Mouse (Mus musculus) heart, postnatal 0 days (tissue): ENCODE measurements around the gene Rad52.

Experiments
- CTCF ChIP-seq: IDR thresholded peaks from 2 replicates; pipeline ENCODE4 v1.5.1; 2016; ENCODE audit warnings: antibody characterized with exemption, control low read depth, low read depth
- EP300 ChIP-seq: IDR thresholded peaks from 2 replicates; pipeline ENCODE4 v1.6.1; 2016; ENCODE audit warnings: antibody characterized with exemption, low read depth

GRCm38 (mm10) chr6:119861519-119861918, 41.0 kb upstream of the Rad52 start:
- TF ChIP-seq CTCF (no peak), EP300 (no peak)
